Mouse (Mus musculus) splenic B cell, adult 2 months (primary cell): ENCODE data around the gene Gm8220.
"Not testable (repeated sequence)": the region's sequence is repeated elsewhere in the genome, so short reads cannot be mapped to it uniquely, and the experiment has no call there.

Experiments
- DNase-seq: peaks from one replicate; pipeline ENCODE4 v3.0.0-alpha.2; 2011; ENCODE audit warnings: low read depth, low spot score
- H3K27me3 ChIP-seq: 2 replicates; pipeline ENCODE4 v1.6.1; 2012; ENCODE audit warnings: mild to moderate bottlenecking, low read length, moderate library complexity, mixed read lengths; ENCODE audit not compliant: control insufficient read depth, poor library complexity, insufficient read depth, severe bottlenecking
- H3K36me3 ChIP-seq: 2 replicates; pipeline ENCODE4 v1.6.1; 2012; ENCODE audit warnings: mild to moderate bottlenecking, low read length, moderate library complexity, mixed read lengths; ENCODE audit not compliant: control insufficient read depth, poor library complexity, insufficient read depth, severe bottlenecking

Gm8220 gene

GRCm38 (mm10) chr14:44285280-44285679, at the start of gene Gm8220:
Gm8220 (plus strand) TSS chr14:44285580.
- not testable (repeated sequence) for H3K36me3 ChIP-seq, DNase-seq, H3K27me3 ChIP-seq

GRCm38 (mm10) chr14:44248039-44248438, 37.3 kb upstream of the Gm8220 start:
- H3K27me3 ChIP-seq = no peaks in the 10 kb centered on the region

GRCm38 (mm10) chr14:44312049-44312448, 26.7 kb downstream of the Gm8220 start:
- not testable (repeated sequence) for H3K36me3 ChIP-seq, H3K27me3 ChIP-seq, DNase-seq

More at GRCm38 (mm10) chr14:44248039-44248438, 37.3 kb upstream of the Gm8220 start:
- H3K36me3 ChIP-seq = no peaks in the 10 kb centered on the region
- DNase-seq = no peak

- not testable (repeated sequence) for DNase-seq, H3K27me3 ChIP-seq, H3K36me3 ChIP-seq
These were observed 53.1 kb downstream of the Gm8220 start, which contains the start of gene Gm5930 for GRCm38 (mm10) chr14:44338484-44338883. Gm5930 (minus strand) TSS chr14:44338584.
